Mouse (Mus musculus): ENCODE results near the gene Akr1d1. TPM values are rescaled to one million over a fixed set of nuclear protein-coding genes. Genes with fewer than 3 reads are reported as not detected.
A peak's percentile ranks its signal among the peaks of the same experiment; 100 is the strongest.

Akr1d1 gene
- polyA plus RNA-seq, 1 experiment from 2014 or later, result not detected

GRCm38 (mm10) chr6:37541171-37541570 is 11.2 kb downstream of the Akr1d1 start:
- no peaks in the 10 kb centered on the region for H3K36me3 ChIP-seq (ENCODE audit: control insufficient read depth, insufficient read depth, low read length)
- no peaks in the 10 kb centered on the region for H3K4me1 ChIP-seq (ENCODE audit: control insufficient read depth, insufficient read depth, low read length)
- H3K9me3 ChIP-seq (ENCODE audit: control insufficient read depth, low read length), result no peaks in the 10 kb centered on the region
- H3K9ac ChIP-seq (ENCODE audit: low read depth, low read length), result no peak overlapping the region
- no peak for ATAC-seq (ENCODE audit: low read depth)
- H3K27ac ChIP-seq (replicated peaks; ENCODE audit: low read depth, low read length), result no peak overlapping the region
- H3K27me3 ChIP-seq (replicated peaks; ENCODE audit: control insufficient read depth, insufficient read depth, low read length), result no peaks in the 10 kb centered on the region
- no peak overlapping the region for H3K4me2 ChIP-seq (ENCODE audit: low read depth, low read length)
- no peak overlapping the region for H3K4me3 ChIP-seq (ENCODE audit: low read depth, low read length)
- 86% methylated on average over 3 of the region's 3 CpGs for WGBS
- DNase-seq (ENCODE audit: low spot score), result no peak

GRCm38 (mm10) chr6:37542145-37542544 is 12.2 kb downstream of the Akr1d1 start:
- H3K9me3 ChIP-seq (ENCODE audit: control insufficient read depth, low read length), result no peaks in the 10 kb centered on the region
- WGBS, result 86% methylated on average over 3 of the region's 3 CpGs
- no peaks in the 10 kb centered on the region for H3K4me1 ChIP-seq (ENCODE audit: control insufficient read depth, insufficient read depth, low read length)
- no peak overlapping the region for H3K4me3 ChIP-seq (ENCODE audit: low read depth, low read length)
- no peaks in the 10 kb centered on the region for H3K27me3 ChIP-seq (replicated peaks; ENCODE audit: control insufficient read depth, insufficient read depth, low read length)
- no peaks in the 10 kb centered on the region for H3K36me3 ChIP-seq (ENCODE audit: control insufficient read depth, insufficient read depth, low read length)
- ATAC-seq (ENCODE audit: low read depth), result no peak
- DNase-seq (ENCODE audit: low spot score), result no peak
- H3K27ac ChIP-seq (replicated peaks; ENCODE audit: low read depth, low read length), result no peak overlapping the region
- no peak overlapping the region for H3K9ac ChIP-seq (ENCODE audit: low read depth, low read length)
- no peak overlapping the region for H3K4me2 ChIP-seq (ENCODE audit: low read depth, low read length)

GRCm38 (mm10) chr6:37552760-37553159 is 22.8 kb downstream of the Akr1d1 start:
- H3K4me1 ChIP-seq (ENCODE audit: control insufficient read depth, insufficient read depth, low read length), result no peaks in the 10 kb centered on the region
- no peak overlapping the region for H3K9ac ChIP-seq (ENCODE audit: low read depth, low read length)
- no peak overlapping the region for H3K27ac ChIP-seq (replicated peaks; ENCODE audit: low read depth, low read length)
- WGBS, result 79% methylated on average over 2 of the region's 2 CpGs
- H3K27me3 ChIP-seq (replicated peaks; ENCODE audit: control insufficient read depth, insufficient read depth, low read length), result no peaks in the 10 kb centered on the region
- H3K36me3 ChIP-seq (ENCODE audit: control insufficient read depth, insufficient read depth, low read length), result no peaks in the 10 kb centered on the region
- no peak overlapping the region for H3K4me3 ChIP-seq (ENCODE audit: low read depth, low read length)
- no peak for DNase-seq (ENCODE audit: low spot score)
- no peak for ATAC-seq (ENCODE audit: low read depth)
- H3K9me3 ChIP-seq (ENCODE audit: control insufficient read depth, low read length), result no peaks in the 10 kb centered on the region
- no peak overlapping the region for H3K4me2 ChIP-seq (ENCODE audit: low read depth, low read length)

- ATAC-seq (ENCODE audit: low read depth), result no peak
These were observed 24.0 kb downstream of the Akr1d1 start for GRCm38 (mm10) chr6:37553926-37554325.

GRCm38 (mm10) chr6:37554327-37554726 is 24.4 kb downstream of the Akr1d1 start:
- Histone ChIP-seq H3K9ac (ENCODE audit: low read depth, low read length) (no peak overlapping the region), H3K4me2 (ENCODE audit: low read depth, low read length) (no peak overlapping the region), H3K27ac (replicated peaks; ENCODE audit: low read depth, low read length) (no peak overlapping the region), H3K9me3 (ENCODE audit: control insufficient read depth, low read length) (no peaks in the 10 kb centered on the region), H3K4me1 (ENCODE audit: control insufficient read depth, insufficient read depth, low read length) (no peaks in the 10 kb centered on the region), H3K27me3 (replicated peaks; ENCODE audit: control insufficient read depth, insufficient read depth, low read length) (no peaks in the 10 kb centered on the region), H3K4me3 (ENCODE audit: low read depth, low read length) (no peak overlapping the region), H3K36me3 (ENCODE audit: control insufficient read depth, insufficient read depth, low read length) (no peaks in the 10 kb centered on the region)
- WGBS, result 59% methylated on average over 1 of the region's 1 CpGs
- ATAC-seq (ENCODE audit: low read depth) (no peak), DNase-seq (ENCODE audit: low spot score) (no peak)

More at GRCm38 (mm10) chr6:37553926-37554325, 24.0 kb downstream of the Akr1d1 start:
- no peaks in the 10 kb centered on the region for H3K9me3 ChIP-seq (ENCODE audit: control insufficient read depth, low read length)
- no peaks in the 10 kb centered on the region for H3K36me3 ChIP-seq (ENCODE audit: control insufficient read depth, insufficient read depth, low read length)
- DNase-seq (ENCODE audit: low spot score), result no peak
- H3K27ac ChIP-seq (replicated peaks; ENCODE audit: low read depth, low read length), result no peak overlapping the region
- WGBS, result 77% methylated on average over 3 of the region's 3 CpGs
- no peaks in the 10 kb centered on the region for H3K27me3 ChIP-seq (replicated peaks; ENCODE audit: control insufficient read depth, insufficient read depth, low read length)
- no peak overlapping the region for H3K4me3 ChIP-seq (ENCODE audit: low read depth, low read length)
- H3K4me2 ChIP-seq (ENCODE audit: low read depth, low read length), result no peak overlapping the region
- H3K9ac ChIP-seq (ENCODE audit: low read depth, low read length), result no peak overlapping the region
- H3K4me1 ChIP-seq (ENCODE audit: control insufficient read depth, insufficient read depth, low read length), result no peaks in the 10 kb centered on the region

GRCm38 (mm10) chr6:37563861-37564260 is 33.9 kb downstream of the Akr1d1 start:
- no peaks in the 10 kb centered on the region for H3K36me3 ChIP-seq (ENCODE audit: control insufficient read depth, insufficient read depth, low read length)
- DNase-seq (ENCODE audit: low spot score) (no peak), ATAC-seq (ENCODE audit: low read depth) (no peak)
- H3K4me2 ChIP-seq (ENCODE audit: low read depth, low read length), result no peak overlapping the region
- H3K9me3 ChIP-seq (ENCODE audit: control insufficient read depth, low read length), result no peaks in the 10 kb centered on the region
- H3K9ac ChIP-seq (ENCODE audit: low read depth, low read length), result no peak overlapping the region
- H3K27me3 ChIP-seq (replicated peaks; ENCODE audit: control insufficient read depth, insufficient read depth, low read length), result no peaks in the 10 kb centered on the region
- H3K4me3 ChIP-seq (ENCODE audit: low read depth, low read length), result no peak overlapping the region
- H3K27ac ChIP-seq (replicated peaks; ENCODE audit: low read depth, low read length), result no peak overlapping the region
- no peaks in the 10 kb centered on the region for H3K4me1 ChIP-seq (ENCODE audit: control insufficient read depth, insufficient read depth, low read length)
- 84% methylated on average over 3 of the region's 3 CpGs for WGBS

GRCm38 (mm10) chr6:37567363-37567762 is 37.4 kb downstream of the Akr1d1 start:
- no peaks in the 10 kb centered on the region for H3K36me3 ChIP-seq (ENCODE audit: control insufficient read depth, insufficient read depth, low read length)
- no peaks in the 10 kb centered on the region for H3K9me3 ChIP-seq (ENCODE audit: control insufficient read depth, low read length)
- H3K27ac ChIP-seq (replicated peaks; ENCODE audit: low read depth, low read length), result no peak overlapping the region
- no peaks in the 10 kb centered on the region for H3K4me1 ChIP-seq (ENCODE audit: control insufficient read depth, insufficient read depth, low read length)
- H3K4me2 ChIP-seq (ENCODE audit: low read depth, low read length), result no peak overlapping the region
- H3K4me3 ChIP-seq (ENCODE audit: low read depth, low read length), result no peak overlapping the region
- ATAC-seq (ENCODE audit: low read depth), result no peak
- WGBS, result 94% methylated on average over 1 of the region's 1 CpGs
- H3K27me3 ChIP-seq (replicated peaks; ENCODE audit: control insufficient read depth, insufficient read depth, low read length), result no peaks in the 10 kb centered on the region
- no peak for DNase-seq (ENCODE audit: low spot score)
- H3K9ac ChIP-seq (ENCODE audit: low read depth, low read length), result no peak overlapping the region

- DNase-seq (ENCODE audit: low spot score), result peak; percentile 18
- WGBS, result 63% methylated on average over 1 of the region's 1 CpGs
- Histone ChIP-seq H3K27me3 (replicated peaks; ENCODE audit: control insufficient read depth, insufficient read depth, low read length) (no peaks in the 10 kb centered on the region), H3K9ac (ENCODE audit: low read depth, low read length) (no peak overlapping the region), H3K4me3 (ENCODE audit: low read depth, low read length) (no peak overlapping the region), H3K9me3 (ENCODE audit: control insufficient read depth, low read length) (no peaks in the 10 kb centered on the region), H3K4me2 (ENCODE audit: low read depth, low read length) (no peak overlapping the region), H3K36me3 (ENCODE audit: control insufficient read depth, insufficient read depth, low read length) (no peaks in the 10 kb centered on the region), H3K27ac (replicated peaks; ENCODE audit: low read depth, low read length) (peak overlapping the region; percentile 15; the same call in 1 of the 2 replicates), H3K4me1 (ENCODE audit: control insufficient read depth, insufficient read depth, low read length) (no peaks in the 10 kb centered on the region)
- no peak for ATAC-seq (ENCODE audit: low read depth)
These were observed 42.0 kb downstream of the Akr1d1 start for GRCm38 (mm10) chr6:37571939-37572338.

- no peak overlapping the region for H3K9ac ChIP-seq (ENCODE audit: low read depth, low read length)
- 72% methylated on average over 2 of the region's 2 CpGs for WGBS
- no peak overlapping the region for H3K27ac ChIP-seq (replicated peaks; ENCODE audit: low read depth, low read length)
- H3K4me1 ChIP-seq (ENCODE audit: control insufficient read depth, insufficient read depth, low read length), result no peaks in the 10 kb centered on the region
- ATAC-seq (ENCODE audit: low read depth) (no peak), DNase-seq (ENCODE audit: low spot score) (no peak)
- H3K27me3 ChIP-seq (replicated peaks; ENCODE audit: control insufficient read depth, insufficient read depth, low read length), result no peaks in the 10 kb centered on the region
- no peaks in the 10 kb centered on the region for H3K9me3 ChIP-seq (ENCODE audit: control insufficient read depth, low read length)
- H3K36me3 ChIP-seq (ENCODE audit: control insufficient read depth, insufficient read depth, low read length), result no peaks in the 10 kb centered on the region
- H3K4me2 ChIP-seq (ENCODE audit: low read depth, low read length), result no peak overlapping the region
- H3K4me3 ChIP-seq (ENCODE audit: low read depth, low read length), result no peak overlapping the region
These were observed 43.0 kb downstream of the Akr1d1 start for GRCm38 (mm10) chr6:37572935-37573334.
